Mouse (Mus musculus) heart, postnatal 0 days (tissue): ENCODE measurements around the gene Irf3.

Experiments used
- CTCF ChIP-seq: IDR thresholded peaks from 2 replicates; pipeline ENCODE4 v1.5.1; 2016; ENCODE audit warnings: antibody characterized with exemption, control low read depth, low read depth
- EP300 ChIP-seq: IDR thresholded peaks from 2 replicates; pipeline ENCODE4 v1.6.1; 2016; ENCODE audit warnings: antibody characterized with exemption, low read depth

DNA sequence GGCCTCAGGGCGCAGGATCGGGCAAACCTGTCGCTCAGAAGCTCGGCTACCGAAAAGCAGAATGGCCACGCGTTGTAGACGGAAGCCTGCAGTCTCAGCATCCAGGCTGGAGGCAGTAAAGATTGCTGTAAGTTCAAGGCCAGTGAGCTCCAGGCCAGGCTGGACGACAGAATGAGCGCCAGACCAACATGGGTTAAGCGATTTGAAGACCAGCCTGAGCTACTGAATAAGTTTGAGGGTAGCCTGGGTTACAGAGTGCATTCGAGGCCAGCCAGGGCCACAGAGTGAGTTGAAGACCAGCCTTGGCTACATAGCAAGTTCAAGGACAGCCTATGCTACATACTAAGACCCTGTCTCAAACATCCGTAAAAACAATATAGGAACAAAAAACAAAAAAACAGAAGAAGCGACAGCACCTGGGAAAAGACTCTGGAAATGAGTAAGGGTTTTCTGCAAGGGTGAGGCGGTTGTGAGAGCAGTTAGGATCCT lies 536 bp downstream of the Irf3 start:
- TF ChIP-seq CTCF (no peak), EP300 (no peak)
